Mouse (Mus musculus) liver, postnatal 0 days (tissue): ENCODE results near the gene Rps6ka5.

ENCODE experiments used
- CTCF ChIP-seq: sonication (generic); IDR thresholded peaks from 2 replicates; pipeline ENCODE4 v1.5.1; 2016; ENCODE audit warnings: antibody characterized with exemption, low read depth
- EP300 ChIP-seq: IDR thresholded peaks from 2 replicates; pipeline ENCODE4 v1.6.1; 2016; ENCODE audit warnings: antibody characterized with exemption, low read depth, mild to moderate bottlenecking

DNA sequence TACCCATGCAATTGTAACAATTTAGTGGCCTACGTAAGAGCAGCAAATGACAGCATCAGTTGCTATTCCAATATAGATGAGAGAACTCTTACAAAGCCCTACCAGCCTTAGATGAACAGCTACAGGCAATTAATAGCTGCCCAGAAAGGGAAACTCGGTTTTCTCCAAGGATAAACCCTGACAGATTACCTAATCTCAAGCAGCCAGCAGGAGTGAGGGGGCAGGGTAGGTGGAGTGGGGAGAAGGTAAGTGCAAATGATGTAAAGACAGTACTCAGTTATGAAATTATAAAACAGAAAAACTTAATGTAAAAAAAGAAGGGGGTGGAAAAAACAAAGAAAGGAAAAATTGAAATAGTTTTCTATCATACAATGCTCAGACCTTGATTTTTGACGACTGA, 159.2 kb downstream of the Rps6ka5 start:
- no peak for TF ChIP-seq CTCF
- TF ChIP-seq EP300: no peak
